Mouse (Mus musculus): ENCODE data around the gene D10Wsu102e. TPM values are rescaled to one million over a fixed set of nuclear protein-coding genes. Genes with fewer than 3 reads are reported as not detected.
"Not testable (repeated sequence)": the region's sequence is repeated elsewhere in the genome, so short reads cannot be mapped to it uniquely, and the experiment has no call there.

Gene D10Wsu102e
- polyA plus RNA-seq, 1 experiment from 2014 or later: 0.18 TPM

GRCm38 (mm10) chr10:83346359-83346736 lies 13.7 kb upstream of the D10Wsu102e start:
- H3K9ac ChIP-seq: no peak overlapping the region
- no peaks in the 10 kb centered on the region for H3K9me3 ChIP-seq (replicated peaks)
- no peak for ATAC-seq (ENCODE audit: insufficient read depth)
- H3K27ac ChIP-seq (replicated peaks): no peak overlapping the region
- peaks cover 7% of the 10 kb centered on the region for H3K27me3 ChIP-seq
- H3K4me1 ChIP-seq (replicated peaks): no peaks in the 10 kb centered on the region
- no peak overlapping the region for H3K4me3 ChIP-seq (replicated peaks)
- no peaks in the 10 kb centered on the region for H3K36me3 ChIP-seq (replicated peaks)
- no peak overlapping the region for H3K4me2 ChIP-seq
- WGBS (ENCODE audit: insufficient replicate concordance): 65% methylated on average over 5 of the region's 5 CpGs

GRCm38 (mm10) chr10:83347494-83347893 lies 12.5 kb upstream of the D10Wsu102e start:
- Histone ChIP-seq H3K4me2 (no peak overlapping the region), H3K36me3 (replicated peaks) (no peaks in the 10 kb centered on the region), H3K4me3 (replicated peaks) (no peak overlapping the region), H3K27ac (replicated peaks) (no peak overlapping the region), H3K9ac (no peak overlapping the region), H3K27me3 (peaks cover 7% of the 10 kb centered on the region), H3K9me3 (replicated peaks) (no peaks in the 10 kb centered on the region), H3K4me1 (replicated peaks) (no peaks in the 10 kb centered on the region)
- no peak for ATAC-seq (ENCODE audit: insufficient read depth)
- WGBS (ENCODE audit: insufficient replicate concordance): 37% methylated on average over 7 of the region's 7 CpGs

- WGBS (ENCODE audit: insufficient replicate concordance): 56% methylated on average over 2 of the region's 2 CpGs
- no peak for ATAC-seq (ENCODE audit: insufficient read depth)
- Histone ChIP-seq H3K36me3 (replicated peaks) (no peaks in the 10 kb centered on the region), H3K27me3 (peaks cover 7% of the 10 kb centered on the region), H3K27ac (replicated peaks) (no peak overlapping the region), H3K4me1 (replicated peaks) (peaks cover 7% of the 10 kb centered on the region; the same call in 1 of the 2 replicates), H3K4me2 (no peak overlapping the region), H3K9ac (no peak overlapping the region), H3K9me3 (replicated peaks) (no peaks in the 10 kb centered on the region), H3K4me3 (replicated peaks) (no peak overlapping the region)
Observed at GRCm38 (mm10) chr10:83350689-83351088, 9.3 kb upstream of the D10Wsu102e start.

GRCm38 (mm10) chr10:83351779-83352178 lies 8.2 kb upstream of the D10Wsu102e start:
- 57% methylated on average over 4 of the region's 4 CpGs for WGBS (ENCODE audit: insufficient replicate concordance)
- H3K9me3 ChIP-seq (replicated peaks); H3K4me2 ChIP-seq; H3K27me3 ChIP-seq; H3K4me3 ChIP-seq (replicated peaks); H3K27ac ChIP-seq (replicated peaks); H3K4me1 ChIP-seq (replicated peaks); H3K36me3 ChIP-seq (replicated peaks); ATAC-seq (ENCODE audit: insufficient read depth); H3K9ac ChIP-seq: not testable (repeated sequence)

GRCm38 (mm10) chr10:83353680-83354332 lies 6.2 kb upstream of the D10Wsu102e start:
- no peak for ATAC-seq (ENCODE audit: insufficient read depth)
- no peak overlapping the region for H3K9ac ChIP-seq
- H3K27me3 ChIP-seq: peaks cover 4% of the 10 kb centered on the region; the same call in 1 of the 2 replicates
- H3K4me1 ChIP-seq (replicated peaks): peaks cover 12% of the 10 kb centered on the region
- no peaks in the 10 kb centered on the region for H3K36me3 ChIP-seq (replicated peaks)
- H3K9me3 ChIP-seq (replicated peaks): no peaks in the 10 kb centered on the region
- 30% methylated on average over 14 of the region's 14 CpGs for WGBS (ENCODE audit: insufficient replicate concordance)
- H3K4me2 ChIP-seq: peak overlapping the region; percentile 21; the same call in 1 of the 2 replicates
- H3K4me3 ChIP-seq (replicated peaks): no peak overlapping the region
- no peak overlapping the region for H3K27ac ChIP-seq (replicated peaks)

- Histone ChIP-seq H3K27me3 (peaks cover 3% of the 10 kb centered on the region; the same call in 1 of the 2 replicates), H3K4me3 (replicated peaks) (no peak overlapping the region), H3K9ac (no peak overlapping the region), H3K27ac (replicated peaks) (no peak overlapping the region), H3K36me3 (replicated peaks) (no peaks in the 10 kb centered on the region), H3K4me2 (no peak overlapping the region), H3K9me3 (replicated peaks) (no peaks in the 10 kb centered on the region), H3K4me1 (replicated peaks) (peaks cover 17% of the 10 kb centered on the region)
- WGBS (ENCODE audit: insufficient replicate concordance): 66% methylated on average over 8 of the region's 8 CpGs
- no peak for ATAC-seq (ENCODE audit: insufficient read depth)
Observed at GRCm38 (mm10) chr10:83354333-83354719, 5.7 kb upstream of the D10Wsu102e start.

GRCm38 (mm10) chr10:83356416-83356815 lies 3.6 kb upstream of the D10Wsu102e start:
- WGBS (ENCODE audit: insufficient replicate concordance): 65% methylated on average over 12 of the region's 12 CpGs
- no peak overlapping the region for H3K9ac ChIP-seq
- H3K27ac ChIP-seq (replicated peaks): no peak overlapping the region
- no peak overlapping the region for H3K4me2 ChIP-seq
- H3K9me3 ChIP-seq (replicated peaks): no peaks in the 10 kb centered on the region
- H3K36me3 ChIP-seq (replicated peaks): no peaks in the 10 kb centered on the region
- H3K4me3 ChIP-seq (replicated peaks): no peak overlapping the region
- no peaks in the 10 kb centered on the region for H3K27me3 ChIP-seq
- no peak for ATAC-seq (ENCODE audit: insufficient read depth)
- peaks cover 33% of the 10 kb centered on the region for H3K4me1 ChIP-seq (replicated peaks)

- ATAC-seq (ENCODE audit: insufficient read depth): no peak; the same call in 1 of the 2 replicates
- H3K9ac ChIP-seq: no peak overlapping the region
Observed at GRCm38 (mm10) chr10:83359451-83359850, 570 bp upstream of the D10Wsu102e start.

GRCm38 (mm10) chr10:83360356-83360755 lies 335 bp downstream of the D10Wsu102e start:
- Histone ChIP-seq H3K4me1 (replicated peaks) (peaks cover 35% of the 10 kb centered on the region), H3K27me3 (no peaks in the 10 kb centered on the region), H3K4me2 (peak overlapping the region; percentile 97), H3K9me3 (replicated peaks) (no peaks in the 10 kb centered on the region), H3K27ac (replicated peaks) (peak overlapping the region; percentile 60), H3K9ac (peak overlapping the region; percentile 78), H3K36me3 (replicated peaks) (peaks cover 31% of the 10 kb centered on the region), H3K4me3 (replicated peaks) (peak overlapping the region; percentile 88)
- peak; percentile 61 for ATAC-seq (ENCODE audit: insufficient read depth)
- WGBS (ENCODE audit: insufficient replicate concordance): under 1% methylated on average over 40 of the region's 40 CpGs

More at GRCm38 (mm10) chr10:83359451-83359850, 570 bp upstream of the D10Wsu102e start:
- H3K4me1 ChIP-seq (replicated peaks): peaks cover 35% of the 10 kb centered on the region
- H3K9me3 ChIP-seq (replicated peaks): no peaks in the 10 kb centered on the region
- H3K4me3 ChIP-seq (replicated peaks): peak overlapping the region; percentile 88
- WGBS (ENCODE audit: insufficient replicate concordance): 66% methylated on average over 4 of the region's 4 CpGs
- H3K36me3 ChIP-seq (replicated peaks): peaks cover 22% of the 10 kb centered on the region; the same call in 1 of the 2 replicates
- peak overlapping the region; percentile 97 for H3K4me2 ChIP-seq
- no peaks in the 10 kb centered on the region for H3K27me3 ChIP-seq
- peak overlapping the region; percentile 51 for H3K27ac ChIP-seq (replicated peaks)

- 43% methylated on average over 5 of the region's 5 CpGs for WGBS (ENCODE audit: insufficient replicate concordance)
- no peaks in the 10 kb centered on the region for H3K9me3 ChIP-seq (replicated peaks)
- H3K27ac ChIP-seq (replicated peaks): no peak overlapping the region
- H3K4me3 ChIP-seq (replicated peaks): peak overlapping the region; percentile 88; the same call in 1 of the 2 replicates
- H3K9ac ChIP-seq: no peak overlapping the region
- no peak for ATAC-seq (ENCODE audit: insufficient read depth)
- peaks cover 45% of the 10 kb centered on the region for H3K36me3 ChIP-seq (replicated peaks)
- peaks cover 35% of the 10 kb centered on the region for H3K4me1 ChIP-seq (replicated peaks)
- H3K27me3 ChIP-seq: no peaks in the 10 kb centered on the region
- peak overlapping the region; percentile 97 for H3K4me2 ChIP-seq
Observed at GRCm38 (mm10) chr10:83361643-83362382, 1.8 kb downstream of the D10Wsu102e start.

GRCm38 (mm10) chr10:83363451-83363850 lies 3.4 kb downstream of the D10Wsu102e start:
- H3K27ac ChIP-seq (replicated peaks): no peak overlapping the region
- 79% methylated on average over 8 of the region's 8 CpGs for WGBS (ENCODE audit: insufficient replicate concordance)
- no peak for ATAC-seq (ENCODE audit: insufficient read depth)
- peaks cover 34% of the 10 kb centered on the region for H3K4me1 ChIP-seq (replicated peaks)
- H3K36me3 ChIP-seq (replicated peaks): peaks cover 62% of the 10 kb centered on the region
- H3K9me3 ChIP-seq (replicated peaks): no peaks in the 10 kb centered on the region
- H3K9ac ChIP-seq: no peak overlapping the region
- H3K27me3 ChIP-seq: no peaks in the 10 kb centered on the region
- H3K4me2 ChIP-seq: no peak overlapping the region
- no peak overlapping the region for H3K4me3 ChIP-seq (replicated peaks)
